8 mouse cellular contexts compared by ENCODE assay signal in the genomic region with DNA sequence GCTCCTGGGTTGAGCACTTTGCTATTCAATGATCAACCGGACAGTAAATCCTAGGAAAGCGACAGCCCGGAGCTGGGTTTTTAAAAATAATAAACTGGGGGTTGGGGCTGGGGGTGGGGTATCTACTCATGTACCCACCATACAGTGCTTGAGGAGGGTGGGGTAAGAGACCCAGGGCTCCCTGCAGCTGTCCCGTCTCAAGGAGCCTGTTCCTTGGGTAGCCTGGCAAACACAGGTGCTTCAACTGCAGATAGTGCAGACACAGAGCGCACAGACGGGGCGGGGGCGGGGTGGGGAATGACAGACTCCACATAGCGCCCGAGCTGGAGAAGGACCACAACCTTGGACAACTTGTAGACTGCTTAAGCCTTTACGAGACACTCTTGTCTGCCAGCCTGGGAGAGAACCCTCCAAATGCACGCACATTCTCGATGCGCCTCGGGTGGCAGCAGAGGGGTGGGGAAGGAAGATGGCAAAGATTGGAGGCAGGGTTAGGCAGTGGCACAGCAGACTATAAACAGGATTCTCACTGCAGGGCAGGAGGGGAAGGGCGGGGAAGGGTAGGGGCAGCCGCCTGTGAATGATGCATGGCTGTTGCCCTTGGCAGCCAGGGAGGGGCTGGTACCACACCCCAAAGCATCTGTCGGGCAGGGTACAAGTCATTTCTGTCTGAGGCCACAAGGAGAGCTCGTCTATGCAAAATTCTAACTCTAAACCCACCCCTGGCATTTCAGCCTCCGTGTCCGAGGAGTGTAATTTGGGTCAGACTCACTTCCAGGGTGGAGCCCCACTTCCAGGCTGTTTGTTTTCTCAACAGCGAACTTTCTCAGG. TPM values are rescaled to one million over a fixed set of nuclear protein-coding genes. Genes with fewer than 3 reads are reported as not detected.
DNase-seq lines count a peak whose midpoint lies in the region; ATAC-seq lines count a peak whose summit lies in the region.

No protein-coding gene starts in this region.

- H3K36me3 ChIP-seq in neural tube, embryonic 11.5 days (ENCODE audit: control insufficient read depth, insufficient read depth, low read length), result no peaks in the 10 kb centered on the region
- H3K36me3 ChIP-seq in forebrain, embryonic 14.5 days (ENCODE audit: control insufficient read depth, insufficient read depth, low read length), result no peaks in the 10 kb centered on the region
- peaks cover 11% of the 10 kb centered on the region; the same call in 1 of the 2 replicates for H3K36me3 ChIP-seq in limb, embryonic 15.5 days

- ATAC-seq in neural tube, embryonic 11.5 days (ENCODE audit: insufficient read depth, low FRiP score, low TSS enrichment), result peak; percentile 72
- 0 out of 2 replicates have a peak, but pooled peaks have one; percentile 13 for ATAC-seq in forebrain, embryonic 14.5 days
- peak; percentile 75 for ATAC-seq in limb, embryonic 15.5 days (ENCODE audit: insufficient number of reproducible peaks, low FRiP score, low TSS enrichment, low read depth)

- no peaks in the 10 kb centered on the region for H3K27me3 ChIP-seq in neural tube, embryonic 11.5 days (ENCODE audit: control insufficient read depth, insufficient read depth, low read length)
- H3K27me3 ChIP-seq in forebrain, embryonic 14.5 days (replicated peaks; ENCODE audit: control insufficient read depth, insufficient read depth, low read length), result no peaks in the 10 kb centered on the region
- H3K27me3 ChIP-seq in limb, embryonic 15.5 days, result no peaks in the 10 kb centered on the region

- H3K9me3 ChIP-seq in neural tube, embryonic 11.5 days (ENCODE audit: control insufficient read depth, low read length), result no peaks in the 10 kb centered on the region
- H3K9me3 ChIP-seq in forebrain, embryonic 14.5 days (replicated peaks; ENCODE audit: control insufficient read depth, low read length), result no peaks in the 10 kb centered on the region
- H3K9me3 ChIP-seq in limb, embryonic 15.5 days, result no peaks in the 10 kb centered on the region

- peaks cover 9% of the 10 kb centered on the region for H3K4me1 ChIP-seq in neural tube, embryonic 11.5 days (ENCODE audit: control insufficient read depth, insufficient read depth, low read length)
- peaks cover 10% of the 10 kb centered on the region for H3K4me1 ChIP-seq in forebrain, embryonic 14.5 days (ENCODE audit: control insufficient read depth, insufficient read depth, low read length)
- H3K4me1 ChIP-seq in limb, embryonic 15.5 days, result peaks cover 49% of the 10 kb centered on the region

- H3K4me3 ChIP-seq in neural tube, embryonic 11.5 days (ENCODE audit: low read depth, low read length), result no peak overlapping the region
- no peak overlapping the region for H3K4me3 ChIP-seq in forebrain, embryonic 14.5 days (ENCODE audit: low read depth, low read length)
- H3K4me3 ChIP-seq in limb, embryonic 15.5 days, result no peak overlapping the region

- H3K4me2 ChIP-seq in neural tube, embryonic 11.5 days (ENCODE audit: low read depth), result no peak overlapping the region
- no peak overlapping the region for H3K4me2 ChIP-seq in forebrain, embryonic 14.5 days (ENCODE audit: low read length)
- no peak overlapping the region for H3K4me2 ChIP-seq in limb, embryonic 15.5 days

- WGBS in neural tube, embryonic 11.5 days, result 54% methylated on average over 22 of the region's 22 CpGs
- WGBS in forebrain, embryonic 14.5 days, result 75% methylated on average over 22 of the region's 22 CpGs
- WGBS in limb, embryonic 15.5 days, result 47% methylated on average over 22 of the region's 22 CpGs

- no peak overlapping the region for H3K27ac ChIP-seq in neural tube, embryonic 11.5 days (ENCODE audit: low read depth, low read length)
- no peak overlapping the region for H3K27ac ChIP-seq in forebrain, embryonic 14.5 days (ENCODE audit: low read depth, low read length)
- H3K27ac ChIP-seq in limb, embryonic 15.5 days, result peak overlapping the region; percentile 39; the same call in 1 of the 2 replicates

- no peak for DNase-seq in neural tube, embryonic 11.5 days (ENCODE audit: low spot score)
- no peak for DNase-seq in neural tube, embryonic 10.5 days (ENCODE audit: extremely low spot score, low spot score)
- no peak for DNase-seq in forebrain, embryonic 14.5 days (ENCODE audit: low spot score)
- DNase-seq in naive thymus-derived CD4-positive, alpha-beta T cell, adult 2 months (ENCODE audit: low read depth), result peak; percentile 89
- no peak for DNase-seq in right cerebral cortex, postnatal 14 days
- DNase-seq in testis, postnatal 14 days (ENCODE audit: low spot score), result no peak
- DNase-seq in left cerebral cortex, adult 8-10 months (ENCODE audit: low spot score in 2 of 2), result no peak

- no peak overlapping the region for H3K9ac ChIP-seq in neural tube, embryonic 11.5 days (ENCODE audit: low read length)
- H3K9ac ChIP-seq in forebrain, embryonic 14.5 days (ENCODE audit: low read length), result no peak overlapping the region
- H3K9ac ChIP-seq in limb, embryonic 15.5 days, result no peak overlapping the region

RNA-seq across cellular contexts. Expression of gene Gns, which starts 55.0 kb away (rescaled TPM):
- polyA plus RNA-seq in neural tube, embryonic 11.5 days (2014; fragmentation: Nextera tagmentation; extraction: Ambion mirVana), result 52.5 and 53.5 TPM in 2 replicates
- 27.3 and 33.7 TPM in 2 replicates for polyA plus RNA-seq in forebrain, embryonic 14.5 days (2014; fragmentation: Nextera tagmentation; extraction: Ambion mirVana)
- polyA plus RNA-seq in limb, embryonic 15.5 days (2015; fragmentation: Nextera tagmentation; extraction: Ambion mirVana), result 46.0 and 47.6 TPM in 2 replicates
- 100 to 1,000 TPM in 2 of 4 experiments, 10 to 100 TPM in 2; 87.2 to 126 (median 99.0) TPM for total RNA-seq in left cerebral cortex, adult 8-10 months (2022)

RNA-seq across cellular contexts. Expression of gene Rassf3, which starts 56.3 kb away (rescaled TPM):
- 10.8 and 10.9 TPM in 2 replicates for polyA plus RNA-seq in neural tube, embryonic 11.5 days (2014; fragmentation: Nextera tagmentation; extraction: Ambion mirVana)
- 4.4 and 4.7 TPM in 2 replicates for polyA plus RNA-seq in forebrain, embryonic 14.5 days (2014; fragmentation: Nextera tagmentation; extraction: Ambion mirVana)
- 17.3 and 17.8 TPM in 2 replicates for polyA plus RNA-seq in limb, embryonic 15.5 days (2015; fragmentation: Nextera tagmentation; extraction: Ambion mirVana)
- total RNA-seq in left cerebral cortex, adult 8-10 months (2022), result 10 to 100 TPM; 43.2 to 52.0 (median 45.0) TPM

Comparison
In these comparisons a context has a peak if more than half of its experiments do, and no peak if none do; other contexts are left out.
1. ATAC-seq: peak in every context shown above with its lines; median percentile 75 in limb, embryonic 15.5 days; 72 in neural tube, embryonic 11.5 days; 13 in forebrain, embryonic 14.5 days.